Mouse (Mus musculus): ENCODE data around the gene Zfp36l2. TPM values are rescaled to one million over a fixed set of nuclear protein-coding genes. Genes with fewer than 3 reads are reported as not detected.
"Not testable (repeated sequence)": the region's sequence is repeated elsewhere in the genome, so short reads cannot be mapped to it uniquely, and the experiment has no call there.

Zfp36l2 gene
- polyA plus RNA-seq, 1 experiment: 35.3 TPM

DNA sequence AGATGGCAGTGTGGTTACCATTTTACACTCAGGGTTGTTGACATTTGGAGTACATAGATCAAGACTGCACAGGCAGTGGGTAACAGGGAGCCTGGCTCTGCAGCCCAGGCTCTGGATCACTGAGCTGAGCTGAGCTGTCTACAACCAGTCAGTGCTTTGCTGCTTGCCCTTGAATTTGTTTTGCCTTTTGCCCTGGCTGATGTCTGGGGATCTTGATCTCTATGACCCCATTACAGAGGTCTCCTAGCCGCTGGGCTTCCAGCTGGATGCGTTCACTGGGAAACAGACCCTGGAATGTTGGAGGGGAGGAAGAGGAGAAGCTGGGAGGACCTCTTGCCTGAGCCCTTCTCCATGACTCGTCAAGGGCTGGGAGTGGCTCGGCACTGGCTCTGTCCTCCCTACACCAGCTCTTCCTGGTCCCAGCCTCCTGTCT is 10.2 kb upstream of the Zfp36l2 start:
- DNase-seq (ENCODE audit: low read depth, low spot score): no peak
- WGBS: 61% methylated on average over 4 of the region's 4 CpGs

DNA sequence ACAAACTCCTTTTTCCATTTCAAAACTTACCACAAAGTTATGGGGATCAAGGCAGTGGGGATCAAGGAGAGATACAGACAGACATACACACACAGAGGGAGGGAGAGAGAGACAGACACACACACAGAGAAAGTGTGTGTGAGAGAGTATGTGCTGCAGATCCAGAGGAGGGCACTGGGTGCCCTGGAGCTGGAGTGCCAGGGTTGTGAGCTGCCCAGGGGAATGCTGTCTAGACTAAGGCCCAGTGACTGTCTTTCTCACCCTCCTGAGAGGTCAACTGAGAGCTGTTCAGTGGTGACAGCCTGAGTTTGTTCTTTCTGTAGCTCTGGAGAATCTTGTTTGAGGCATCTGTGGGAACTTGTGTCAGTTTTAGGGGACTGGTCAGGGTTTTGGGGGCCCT is 8.6 kb upstream of the Zfp36l2 start:
- DNase-seq (ENCODE audit: low read depth, low spot score): no peak

DNA sequence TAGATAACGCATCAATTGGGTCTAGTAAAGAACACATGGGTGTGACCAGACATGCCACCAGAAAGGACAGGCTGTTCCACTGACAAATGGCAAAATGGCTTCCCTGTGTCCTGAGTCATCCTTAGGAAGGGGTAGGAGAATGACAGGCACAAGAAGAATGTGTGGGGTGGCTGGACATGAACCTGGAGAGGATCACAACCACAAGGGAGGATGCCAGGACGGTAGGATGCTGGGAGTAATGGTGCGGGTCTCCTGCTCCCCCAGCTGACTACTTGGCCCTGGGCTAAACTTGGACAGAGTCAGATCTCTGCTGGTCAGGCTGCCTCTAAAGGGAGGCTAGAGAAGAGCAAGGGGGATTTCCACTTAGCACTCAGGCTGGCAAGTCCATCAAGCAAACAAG is 8.1 kb upstream of the Zfp36l2 start:
- no peak for DNase-seq (ENCODE audit: low read depth, low spot score)
- 81% methylated on average over 3 of the region's 3 CpGs for WGBS

DNA sequence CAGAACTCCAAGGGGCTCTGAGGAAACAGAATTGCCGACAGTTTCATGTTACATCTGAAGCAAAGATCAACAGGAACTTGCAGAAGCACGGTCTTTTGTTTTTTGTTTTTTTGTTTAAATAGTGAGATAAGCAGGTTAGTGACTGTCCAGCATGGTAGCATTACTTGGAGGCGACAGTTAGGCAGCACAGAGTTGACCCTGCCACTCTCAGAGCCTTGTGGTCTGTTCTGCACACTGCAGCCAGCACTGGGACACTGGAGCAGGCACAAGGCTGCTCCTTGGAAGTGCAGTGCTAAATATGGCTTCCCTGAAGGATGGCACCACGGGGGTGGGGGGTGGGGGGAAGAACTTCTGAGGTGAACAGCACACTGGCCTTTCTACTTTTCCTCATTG is 7.3 kb upstream of the Zfp36l2 start:
- DNase-seq (ENCODE audit: low read depth, low spot score): no peak
- WGBS: 61% methylated on average over 4 of the region's 4 CpGs

DNA sequence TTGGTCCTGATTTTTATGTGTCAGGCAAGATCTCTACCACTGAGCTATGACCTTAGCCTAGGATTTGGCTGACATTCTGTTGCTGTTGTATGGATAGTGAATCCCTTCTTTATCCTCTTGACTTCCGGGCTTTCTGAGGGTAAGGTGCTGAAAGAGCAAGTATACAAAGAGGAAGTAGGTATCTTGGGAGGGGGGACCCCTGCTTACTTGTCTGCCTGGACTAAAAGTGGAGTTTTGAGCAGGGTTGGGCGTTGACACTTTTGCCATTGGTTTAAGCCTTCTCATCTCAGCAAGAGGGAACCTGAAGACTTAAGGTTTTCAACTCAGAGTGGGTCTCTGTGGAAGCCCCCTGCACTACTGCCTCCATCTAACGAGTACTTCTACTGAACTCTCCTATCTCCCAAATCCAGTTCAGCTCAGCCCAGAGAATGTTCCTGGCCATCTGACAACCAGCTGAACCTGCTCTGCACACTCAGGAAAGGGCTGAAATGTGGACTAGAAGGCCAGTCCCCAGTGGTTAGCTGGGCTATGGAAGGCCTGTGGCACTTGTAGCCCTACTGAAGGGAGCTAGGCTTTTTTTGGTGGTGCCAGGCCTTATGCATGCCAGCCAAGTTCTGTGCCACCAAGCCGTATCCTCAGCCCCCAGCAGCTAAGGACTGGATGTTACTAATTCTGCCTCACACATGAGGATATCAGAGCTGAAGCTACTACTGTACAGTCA is 6.7 kb upstream of the Zfp36l2 start:
- WGBS: 88% methylated on average over 4 of the region's 4 CpGs

DNA sequence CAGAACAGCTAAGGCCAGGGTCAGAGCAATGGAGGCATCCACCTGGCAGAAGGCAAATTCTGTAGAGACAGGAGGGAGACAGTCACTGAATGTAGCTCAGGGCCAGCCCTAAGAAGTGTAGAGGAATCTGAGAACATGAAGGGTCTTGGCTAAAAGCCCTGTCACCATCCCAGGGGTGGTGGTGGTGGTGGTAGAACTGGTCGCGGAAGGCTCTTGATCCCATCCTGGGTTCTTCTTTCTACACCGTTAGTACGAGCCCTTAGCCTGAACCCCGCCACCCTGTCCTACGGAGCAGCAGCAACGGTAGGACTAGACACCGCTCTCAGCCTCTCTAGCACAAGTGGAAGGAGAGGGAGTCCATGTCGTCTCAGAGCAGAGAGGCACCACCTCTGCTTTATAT is 5.7 kb upstream of the Zfp36l2 start:
- 93% methylated on average over 9 of the region's 9 CpGs for WGBS
- DNase-seq (ENCODE audit: low read depth, low spot score): no peak

More for the DNA sequence above, 6.7 kb upstream of the Zfp36l2 start:
- DNase-seq (ENCODE audit: low read depth, low spot score): no peak

DNA sequence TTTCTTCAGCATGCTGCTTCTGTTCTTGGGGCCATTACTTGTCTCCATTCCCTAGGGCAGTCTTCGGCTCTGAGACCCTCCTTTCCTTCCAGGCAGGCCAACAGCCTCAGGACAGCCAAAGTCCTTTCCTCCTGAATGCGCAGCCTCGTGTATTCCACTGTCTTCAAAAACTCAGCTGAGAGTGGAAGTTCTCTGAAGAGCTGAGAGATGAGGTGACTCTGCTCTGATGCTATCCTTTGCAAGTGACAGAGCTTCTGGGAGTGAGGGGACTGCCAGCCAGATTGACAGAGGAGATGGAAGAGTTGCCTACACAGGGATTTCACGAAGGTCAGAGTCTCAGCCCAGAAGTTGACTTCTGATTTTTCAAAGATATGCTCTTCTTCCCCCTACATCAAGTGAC is 4.2 kb upstream of the Zfp36l2 start:
- WGBS: 87% methylated on average over 4 of the region's 4 CpGs
- DNase-seq (ENCODE audit: low read depth, low spot score): no peak

DNA sequence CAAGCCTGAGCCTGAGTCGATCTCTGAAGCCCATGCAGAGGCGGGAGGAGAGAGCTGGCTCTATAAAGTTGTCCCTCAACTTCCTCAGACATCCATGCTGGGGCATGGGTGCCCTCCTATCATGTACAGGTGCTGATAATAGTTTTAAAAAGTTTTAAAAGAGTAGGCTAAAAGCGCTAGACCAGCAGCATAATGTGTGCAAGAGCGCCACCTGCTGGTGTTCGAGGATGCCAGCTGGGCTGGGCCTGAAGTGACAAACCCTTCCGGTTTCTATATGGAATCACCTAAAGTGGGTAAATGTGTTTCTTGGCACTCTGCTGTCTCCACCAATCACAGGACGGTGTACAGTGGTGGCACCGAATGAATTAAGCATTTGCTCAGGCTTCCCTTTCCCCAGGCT is 3.1 kb upstream of the Zfp36l2 start:
- WGBS: 16% methylated on average over 8 of the region's 8 CpGs

DNA sequence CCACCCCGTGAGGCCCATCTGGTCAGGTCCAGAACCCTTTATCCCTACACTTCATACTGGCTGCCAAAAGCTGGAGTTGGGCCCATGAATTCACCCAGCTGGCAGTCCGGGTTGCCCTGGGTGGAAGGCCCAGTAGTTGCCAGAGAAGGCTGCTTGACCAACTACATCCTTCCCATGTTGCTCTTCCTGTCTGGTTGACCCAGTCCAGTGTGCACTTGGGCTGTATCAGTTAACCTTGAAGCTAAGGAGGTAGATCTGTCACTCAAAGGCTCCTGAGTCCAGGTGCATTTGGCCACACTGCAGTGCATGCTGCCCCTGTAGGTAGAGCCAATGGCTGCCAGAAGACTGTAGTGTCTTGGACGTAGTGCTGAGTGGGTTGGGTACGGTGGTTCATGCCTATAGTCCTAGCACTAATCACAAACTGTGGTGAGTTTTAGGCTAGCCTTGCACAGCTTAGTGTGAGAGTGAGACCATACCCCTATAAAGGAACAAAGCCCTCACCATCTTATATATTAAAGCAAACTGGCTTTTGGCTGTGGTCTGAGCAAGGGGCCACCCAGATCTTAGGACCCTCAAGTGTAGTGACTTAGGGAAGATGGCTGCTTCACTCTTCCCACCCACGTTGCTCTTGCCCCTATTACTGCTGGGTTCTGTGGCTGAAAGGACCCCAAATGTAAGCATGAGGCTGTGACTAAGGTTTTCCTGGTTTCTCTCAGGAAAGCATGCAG is 1.5 kb upstream of the Zfp36l2 start:
- DNase-seq (ENCODE audit: low read depth, low spot score): no peak
- WGBS: 37% methylated on average over 5 of the region's 5 CpGs

More for the DNA sequence above, 3.1 kb upstream of the Zfp36l2 start:
- DNase-seq (ENCODE audit: low read depth, low spot score): no peak

DNA sequence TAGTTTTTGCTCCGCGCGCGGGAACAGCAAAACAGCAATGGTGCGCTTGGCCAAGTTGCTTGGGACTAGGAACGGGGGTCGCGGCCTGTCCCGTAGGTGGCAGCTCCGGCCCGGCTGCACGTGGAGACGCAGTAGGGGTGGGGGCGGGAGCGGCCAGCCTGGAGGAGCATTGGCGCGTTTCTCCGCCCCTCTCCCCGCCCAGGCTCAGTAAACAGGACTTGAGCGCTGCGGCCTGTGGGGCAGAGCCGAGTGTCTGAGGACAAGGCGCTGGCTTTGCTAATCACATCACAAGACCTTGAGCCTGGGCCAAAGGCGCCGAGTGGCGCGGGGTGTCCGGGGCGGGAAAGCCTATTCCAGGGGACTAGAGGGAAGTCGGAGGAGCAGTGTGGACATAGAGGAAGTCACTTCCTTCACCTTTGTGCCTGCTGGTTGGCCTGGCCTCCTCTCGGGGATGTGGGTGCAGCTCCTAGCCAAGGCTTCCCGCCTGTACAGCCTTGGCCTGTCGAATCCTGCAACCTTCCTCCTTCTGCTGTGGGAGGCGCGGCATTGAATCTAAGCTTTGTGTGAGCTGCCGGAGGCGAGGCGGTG is 721 bp upstream of the Zfp36l2 start:
- peak; percentile 93 for DNase-seq (ENCODE audit: low read depth, low spot score)
- WGBS: under 1% methylated on average over 38 of the region's 38 CpGs

DNA sequence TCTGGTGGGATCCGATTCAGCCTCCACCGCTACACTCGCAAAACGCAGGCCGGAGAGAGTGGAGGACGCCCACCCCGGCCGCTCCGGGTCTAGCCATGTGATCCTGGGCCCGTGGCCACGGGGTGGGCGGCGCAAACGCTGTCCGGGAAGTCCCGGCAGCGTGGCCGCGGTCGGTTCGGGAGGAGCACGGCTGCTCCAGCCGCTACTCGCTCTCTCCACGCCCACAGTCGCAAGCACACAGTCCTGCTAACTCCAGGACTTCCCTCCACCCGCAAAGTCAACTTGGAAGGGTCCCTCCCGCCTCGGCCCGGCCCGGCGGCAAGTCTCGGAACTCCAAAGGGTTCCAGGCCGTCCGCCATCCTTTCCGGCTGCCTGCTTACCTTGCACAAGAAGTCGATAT is 483 bp downstream of the Zfp36l2 start:
- WGBS: under 1% methylated on average over 16 of the region's 37 CpGs
- not testable (repeated sequence) for DNase-seq (ENCODE audit: low read depth, low spot score)

DNA sequence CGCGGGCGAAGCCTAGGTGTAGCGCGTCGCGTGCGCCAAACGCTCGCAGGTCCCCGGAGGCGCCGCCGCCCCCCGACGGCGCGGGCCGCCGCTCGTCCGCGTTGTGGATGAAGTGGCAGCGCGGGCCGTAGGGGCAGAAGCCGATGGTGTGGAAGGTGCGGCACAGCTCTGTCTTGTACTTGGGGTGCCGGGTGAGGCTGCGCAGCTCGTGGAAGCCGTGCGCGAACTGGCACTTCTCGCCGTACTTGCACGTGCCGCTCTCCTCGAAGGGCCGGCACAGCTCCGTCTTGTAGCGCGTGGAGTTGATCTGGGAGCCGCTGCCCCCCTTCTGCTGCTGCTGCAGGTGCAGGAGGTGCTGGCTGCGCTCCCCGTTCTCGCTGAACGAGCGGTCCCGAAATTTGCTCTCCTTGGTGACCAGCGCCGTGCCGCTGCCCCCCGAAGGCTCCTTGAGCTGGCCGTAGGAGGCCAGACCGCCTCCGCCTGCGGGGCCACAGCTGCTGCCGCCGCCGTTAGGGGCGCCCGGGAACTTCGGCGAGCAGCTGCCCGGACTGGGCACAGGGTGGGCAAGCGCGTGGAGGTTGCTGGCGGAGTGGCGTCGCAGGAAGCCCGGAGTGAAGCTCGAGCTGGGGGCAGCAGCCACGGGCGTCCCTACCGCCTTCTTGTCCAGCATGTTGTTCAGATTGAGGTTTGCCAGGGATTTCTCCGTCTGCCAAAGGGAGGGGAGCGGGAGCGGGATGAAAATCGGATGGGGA is 1.1 kb downstream of the Zfp36l2 start:
- DNase-seq (ENCODE audit: low read depth, low spot score): no peak
- WGBS: under 1% methylated on average over 80 of the region's 80 CpGs

DNA sequence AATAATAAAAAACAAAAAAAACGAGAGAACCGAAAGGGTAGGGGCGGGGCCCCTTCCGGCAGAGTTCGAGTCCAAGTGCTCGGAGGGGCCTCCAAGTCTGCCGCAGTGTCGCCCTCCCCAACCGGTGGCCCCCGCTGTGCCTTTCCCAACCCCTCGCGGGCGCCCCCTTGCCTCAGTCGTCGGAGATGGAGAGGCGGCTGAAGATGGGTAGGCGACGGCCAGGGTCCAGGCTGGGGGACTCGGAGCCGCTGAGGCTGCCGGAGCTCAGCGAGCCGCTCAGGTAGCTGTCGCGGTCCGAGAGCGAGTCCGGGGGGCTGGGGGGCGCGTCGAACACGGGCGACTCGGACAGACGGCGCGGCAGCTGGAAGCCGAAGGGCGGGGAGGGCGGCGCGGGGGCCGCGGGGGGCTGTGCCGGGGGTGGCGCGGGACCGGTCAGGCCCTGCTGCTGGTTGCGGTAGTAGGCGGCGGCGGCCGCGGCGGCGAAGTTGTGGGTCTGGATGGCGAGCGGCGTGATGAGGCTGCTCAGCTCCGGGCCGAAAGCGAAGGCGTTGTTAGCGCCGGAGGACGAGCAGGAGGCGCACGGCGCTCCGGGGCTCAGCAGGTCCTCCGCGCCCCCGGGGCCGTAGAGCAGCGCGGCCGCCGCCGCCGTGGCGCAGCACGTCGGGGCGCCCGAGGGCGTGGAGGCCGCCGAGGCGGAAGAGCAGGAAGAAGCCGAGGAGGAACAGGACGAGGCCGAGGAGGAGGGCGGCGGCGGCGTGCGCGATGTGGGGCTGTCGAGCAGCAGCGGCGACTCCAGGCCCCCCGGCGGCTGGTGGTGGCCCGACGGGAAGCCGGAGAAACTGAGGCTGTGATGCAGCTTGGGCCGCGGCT is 1.9 kb downstream of the Zfp36l2 start:
- WGBS: under 1% methylated on average over 108 of the region's 108 CpGs
- no peak for DNase-seq (ENCODE audit: low read depth, low spot score)

DNA sequence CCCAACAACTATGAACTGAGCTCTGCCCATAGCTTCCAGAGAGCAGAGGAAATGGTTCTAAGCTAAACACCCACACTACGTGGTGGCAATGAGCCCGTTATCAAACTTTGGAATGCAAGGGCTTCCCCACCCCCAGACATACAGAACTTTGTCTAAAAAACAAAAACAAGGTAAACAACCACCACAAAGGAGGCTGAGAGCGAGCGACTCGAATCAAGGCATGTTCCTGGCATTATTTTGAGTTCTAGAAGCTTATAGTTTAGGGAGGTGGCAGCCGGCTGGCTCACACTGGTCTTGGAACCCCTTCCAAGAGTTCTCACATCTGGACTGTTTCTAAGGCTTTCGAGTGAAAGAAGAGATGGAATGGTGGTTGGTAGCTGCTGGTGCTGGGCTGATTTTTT is 2.7 kb downstream of the Zfp36l2 start:
- WGBS: 4% methylated on average over 7 of the region's 7 CpGs
- DNase-seq (ENCODE audit: low read depth, low spot score): no peak

DNA sequence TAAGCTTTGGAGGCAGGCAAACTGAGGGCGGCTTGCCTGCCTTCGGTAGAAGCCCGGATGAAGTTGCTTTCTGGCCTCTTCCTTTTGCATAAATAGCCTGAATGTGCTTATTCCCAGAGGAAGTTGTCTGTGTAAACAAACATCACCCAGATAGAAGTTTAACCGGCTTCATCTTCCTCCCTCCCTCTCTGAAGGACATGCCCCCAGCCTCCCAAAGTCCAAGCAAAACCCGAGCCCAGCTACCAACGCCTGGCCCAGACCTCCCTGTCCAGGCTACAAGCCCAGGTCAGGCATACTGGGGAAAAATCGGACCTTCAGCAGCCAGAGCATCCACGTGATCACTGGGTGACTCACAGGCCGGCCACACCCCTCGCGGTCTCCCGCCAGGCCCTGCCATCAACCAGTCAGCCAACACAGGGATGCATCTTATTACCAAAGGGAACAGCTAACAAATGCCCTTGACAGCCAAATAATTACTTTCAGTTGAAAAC is 4.4 kb downstream of the Zfp36l2 start:
- no peak for DNase-seq (ENCODE audit: low read depth, low spot score)
- WGBS: under 1% methylated on average over 12 of the region's 12 CpGs

DNA sequence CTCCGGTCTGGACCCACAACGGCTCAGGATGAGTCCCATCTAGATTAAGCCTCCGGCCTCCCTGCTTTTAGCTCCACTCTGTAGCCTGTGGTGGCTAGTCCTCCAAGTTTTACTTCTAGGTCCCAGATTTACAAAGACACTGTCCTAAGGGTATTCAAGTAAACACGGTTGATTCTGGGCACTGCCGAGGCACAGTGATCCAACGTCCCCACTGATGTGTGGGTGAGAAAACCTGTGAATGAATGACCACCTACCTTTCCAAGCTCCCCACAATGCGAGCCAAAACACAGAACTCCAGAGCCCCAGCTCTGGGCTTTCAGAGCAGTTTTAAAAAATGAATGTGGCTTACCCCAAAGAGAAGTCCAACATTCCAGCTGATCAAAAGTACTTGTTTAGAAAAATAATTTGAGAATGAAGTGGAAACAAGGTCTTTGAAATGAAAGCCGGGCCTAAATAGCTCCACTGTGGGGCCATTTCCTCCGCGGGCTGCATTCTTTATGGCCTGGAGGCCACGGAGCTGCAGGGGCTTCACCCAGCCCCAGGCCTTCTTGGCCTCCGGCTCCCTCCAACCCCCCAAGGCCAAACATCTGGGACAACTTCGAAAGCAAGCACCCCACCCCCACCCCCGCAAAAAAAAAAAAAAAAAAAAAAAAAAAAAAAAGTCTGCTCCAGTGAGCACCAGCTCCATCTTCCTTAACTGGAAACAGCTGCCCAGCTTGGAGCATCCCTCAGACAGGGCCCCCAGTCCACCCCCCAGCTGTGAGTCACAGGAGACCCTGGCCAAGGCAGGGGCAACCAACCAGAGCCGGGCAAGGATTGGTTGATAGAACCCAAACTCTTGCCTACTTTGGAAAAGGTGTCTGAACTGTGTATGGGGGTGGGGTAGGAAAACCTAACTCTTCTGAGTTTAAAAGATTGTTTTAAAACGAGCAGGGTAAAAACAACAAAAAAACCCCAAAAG is 5.2 kb downstream of the Zfp36l2 start:
- DNase-seq (ENCODE audit: low read depth, low spot score): no peak
- WGBS: 7% methylated on average over 16 of the region's 16 CpGs

DNA sequence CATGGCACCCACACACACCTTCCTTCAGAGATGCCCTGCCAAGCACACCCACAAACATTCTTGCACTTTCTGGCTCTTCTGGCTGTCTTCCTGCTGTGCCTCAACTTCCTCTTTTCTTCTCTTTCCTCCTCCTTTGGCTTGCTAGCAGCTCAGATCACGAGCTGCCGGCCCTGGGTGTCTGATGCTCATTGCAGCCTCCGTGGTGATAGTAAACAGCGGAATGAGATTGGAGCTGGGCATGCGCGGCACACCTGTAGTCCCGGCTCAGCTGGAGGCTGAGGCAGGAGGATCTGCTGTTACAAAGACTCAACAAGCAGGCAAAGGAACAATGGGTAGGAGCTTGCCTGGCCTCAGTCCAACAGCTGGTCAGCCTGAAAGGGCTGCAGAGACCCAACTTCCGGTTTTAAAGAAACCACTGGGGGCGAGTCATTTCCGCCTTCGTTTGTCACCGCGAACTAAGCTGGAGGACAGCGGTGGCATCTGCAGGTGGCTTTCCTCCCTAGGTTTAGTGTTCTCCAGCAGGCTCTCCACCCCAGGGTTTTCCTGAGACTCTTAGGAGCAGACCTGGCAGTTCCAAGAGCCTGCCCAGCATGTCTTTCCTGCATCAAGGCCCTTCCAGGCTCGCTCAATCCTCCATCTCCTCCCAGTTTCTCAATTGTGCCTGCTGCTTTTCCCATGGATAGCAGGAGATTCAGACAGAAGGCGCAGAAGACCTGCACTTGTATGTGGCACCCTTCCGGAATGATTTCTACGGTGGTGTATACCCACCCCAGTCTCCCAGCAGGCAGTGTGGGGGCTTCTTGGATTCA is 6.0 kb downstream of the Zfp36l2 start:
- DNase-seq (ENCODE audit: low read depth, low spot score): no peak
- 18% methylated on average over 18 of the region's 18 CpGs for WGBS
